Mouse (Mus musculus) right cerebral cortex, postnatal 4 days (tissue): Measurements from ENCODE around the gene Dner.

Experiments
- DNase-seq: peaks from one replicate; pipeline ENCODE4 v3.0.0-alpha.2; 2022

Dner gene

GRCm38 (mm10) chr1:84628244-84628643 is 67.8 kb downstream of the Dner start:
- no peak for DNase-seq

- DNase-seq: no peak
These were observed 73.0 kb downstream of the Dner start for GRCm38 (mm10) chr1:84622978-84623554.

- peak; percentile 72 for DNase-seq
These were observed 74.7 kb downstream of the Dner start for GRCm38 (mm10) chr1:84621308-84621707.

- DNase-seq: peak; percentile 19
These were observed 76.8 kb downstream of the Dner start for GRCm38 (mm10) chr1:84619131-84619760.

- no peak for DNase-seq
These were observed 77.9 kb downstream of the Dner start for GRCm38 (mm10) chr1:84618094-84618493.

- no peak for DNase-seq
These were observed 79.9 kb downstream of the Dner start for GRCm38 (mm10) chr1:84616133-84616532.

GRCm38 (mm10) chr1:84614596-84614995 is 81.4 kb downstream of the Dner start:
- no peak for DNase-seq

- peak; percentile 39 for DNase-seq
These were observed 82.9 kb downstream of the Dner start for GRCm38 (mm10) chr1:84613119-84613518.

- DNase-seq: no peak
These were observed 84.7 kb downstream of the Dner start for GRCm38 (mm10) chr1:84611331-84611730.

- no peak for DNase-seq
These were observed 97.0 kb downstream of the Dner start for GRCm38 (mm10) chr1:84599025-84599424.

- DNase-seq: no peak
These were observed 100.0 kb downstream of the Dner start for GRCm38 (mm10) chr1:84596023-84596422.

GRCm38 (mm10) chr1:84592394-84592793 is 103.6 kb downstream of the Dner start:
- DNase-seq: no peak

- DNase-seq: no peak
These were observed 105.5 kb downstream of the Dner start for GRCm38 (mm10) chr1:84590534-84590933.

- peak; percentile 14 for DNase-seq
These were observed 110.6 kb downstream of the Dner start for GRCm38 (mm10) chr1:84585434-84585833.

- peak; percentile 66 for DNase-seq
These were observed 114.2 kb downstream of the Dner start for GRCm38 (mm10) chr1:84581812-84582211.

- no peak for DNase-seq
These were observed 134.2 kb downstream of the Dner start for GRCm38 (mm10) chr1:84561841-84562240.

- no peak for DNase-seq
These were observed 134.6 kb downstream of the Dner start for GRCm38 (mm10) chr1:84561387-84561786.

- no peak for DNase-seq
These were observed 139.2 kb downstream of the Dner start for GRCm38 (mm10) chr1:84556546-84557511.

- DNase-seq: no peak
These were observed 144.0 kb downstream of the Dner start for GRCm38 (mm10) chr1:84552005-84552404.

- no peak for DNase-seq
These were observed 146.0 kb downstream of the Dner start for GRCm38 (mm10) chr1:84550065-84550368.

- DNase-seq: no peak
These were observed 146.5 kb downstream of the Dner start for GRCm38 (mm10) chr1:84549367-84550064.

- no peak for DNase-seq
These were observed 160.0 kb downstream of the Dner start for GRCm38 (mm10) chr1:84536069-84536468.

- DNase-seq: no peak
These were observed 170.5 kb downstream of the Dner start for GRCm38 (mm10) chr1:84525514-84525913.
